Mouse (Mus musculus): Measurements from ENCODE around the gene Amd1.

DNA sequence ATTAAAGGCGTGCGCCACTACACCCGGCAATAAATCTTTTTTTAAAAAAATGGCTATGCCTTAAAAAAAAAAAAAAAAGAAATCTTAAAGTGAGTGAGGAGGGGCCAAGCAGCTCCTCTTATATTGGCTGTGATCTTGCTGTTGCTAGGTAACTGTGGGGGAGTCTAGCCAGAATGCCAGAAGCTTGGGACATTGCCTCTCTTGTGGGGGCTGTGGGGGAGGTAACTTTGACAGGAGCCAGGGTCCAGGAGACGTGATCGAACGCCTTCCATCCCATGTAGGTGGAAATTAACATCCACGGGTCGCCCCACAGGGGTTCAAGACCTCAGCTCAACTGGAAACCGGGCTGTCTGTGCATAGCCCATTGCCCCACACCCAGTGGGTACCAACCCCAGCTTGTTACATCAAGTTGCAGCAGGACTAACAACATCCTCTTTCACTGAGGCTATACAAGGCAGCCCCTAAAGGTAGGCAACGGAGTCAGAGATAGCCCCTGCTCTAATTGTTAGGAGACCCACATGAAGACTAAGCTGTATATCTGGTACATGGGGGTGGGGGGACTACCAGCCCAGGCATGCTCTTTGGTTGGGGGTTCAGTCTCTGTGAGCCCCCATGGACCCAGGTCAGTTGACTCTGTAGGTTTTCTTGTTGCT, 17.7 kb downstream of the Amd1 start:
- no peak for TF ChIP-seq MAFK (IDR thresholded peaks at IDR 0.05; ENCODE audit: insufficient read depth, low read depth, low read length)
- no peak for TF ChIP-seq ZC3H11A (IDR thresholded peaks at IDR 0.05; ENCODE audit: borderline replicate concordance, low read depth, low read length)

Measured in ES-E14 (cell line).